Mouse (Mus musculus) adrenal gland, postnatal 10 days (tissue): ENCODE data around the gene Heca. TPM values are rescaled to one million over a fixed set of nuclear protein-coding genes. Genes with fewer than 3 reads are reported as not detected.
A peak's percentile ranks its signal among the peaks of the same experiment; 100 is the strongest.
"Not testable (repeated sequence)": the region's sequence is repeated elsewhere in the genome, so short reads cannot be mapped to it uniquely, and the experiment has no call there.

ENCODE experiments used
- DNase-seq: peaks from one replicate; pipeline ENCODE4 v3.0.0; 2021; ENCODE audit warnings: mixed read lengths
- total RNA-seq, 2 experiments: library from RNA; stranded (reverse); gene quantifications; 2 replicates each; pipeline ENCODE4 v1.2.3; 2021

Heca gene
- total RNA-seq, 2 experiments from 2014 or later = 31.8 to 35.7 TPM

DNA sequence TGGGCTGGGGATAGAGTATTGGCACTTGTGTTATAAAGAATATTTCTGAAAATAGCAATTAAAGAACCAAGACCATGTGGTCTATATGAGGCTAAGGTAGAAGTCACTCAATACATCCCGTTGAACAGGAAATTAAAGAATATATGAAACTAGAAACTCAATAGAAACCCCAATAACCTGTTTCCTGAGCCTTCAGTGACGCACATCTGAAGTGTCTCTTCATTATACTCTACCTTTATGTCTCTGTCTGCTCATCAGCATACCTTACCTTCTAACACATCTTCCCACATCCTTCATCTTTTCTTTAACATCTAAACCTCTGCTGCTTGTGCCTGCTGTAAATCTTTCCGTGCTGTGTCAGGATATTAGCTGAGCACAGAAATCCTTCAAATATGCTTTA is 67.8 kb downstream of the Heca start:
- DNase-seq = no peak

DNA sequence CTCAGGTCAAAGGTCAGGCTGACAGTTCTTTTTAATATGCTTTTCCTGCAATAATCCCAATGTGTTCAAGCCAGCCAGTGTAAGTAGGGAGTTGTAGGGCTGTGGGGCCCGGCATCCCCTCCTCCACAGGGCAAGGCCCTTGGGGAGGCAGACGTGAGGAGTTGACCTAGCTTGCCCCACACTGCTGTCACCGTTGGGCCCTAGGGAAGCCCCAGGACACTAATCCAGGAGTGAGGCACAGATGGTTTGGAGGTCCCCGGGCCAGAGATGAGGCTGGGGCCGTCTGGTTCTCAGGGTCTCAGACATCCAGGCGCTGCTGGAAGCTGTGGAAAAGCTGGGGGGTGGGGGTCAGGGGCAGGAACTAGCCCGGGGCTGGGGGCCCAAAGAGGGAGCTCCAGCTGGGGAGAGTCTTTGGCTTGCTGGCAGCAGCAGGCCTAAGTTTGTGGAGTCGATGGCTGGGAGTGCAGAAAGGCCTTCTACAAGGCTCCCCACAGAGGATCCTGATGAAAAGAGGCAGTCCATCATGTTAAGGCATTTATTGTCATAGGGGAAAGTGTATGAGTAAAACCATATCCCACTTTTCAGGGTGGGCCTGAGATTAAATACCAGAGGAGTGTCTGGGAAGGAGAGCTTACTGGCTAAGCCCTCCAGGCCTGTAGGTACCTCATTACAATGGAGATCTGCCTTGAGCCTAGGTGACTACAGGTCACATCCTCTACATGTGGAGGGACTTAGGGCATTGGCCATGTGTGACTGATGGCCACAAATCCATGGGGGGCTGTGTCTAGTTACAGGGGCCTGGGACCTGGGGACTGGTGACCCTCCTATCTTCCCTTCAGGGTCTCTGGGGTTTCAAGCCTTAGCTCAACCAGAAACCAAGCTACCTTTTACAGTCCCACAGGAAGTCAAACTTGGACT is 69.6 kb downstream of the Heca start:
- no peak for DNase-seq

- peak; percentile 75 for DNase-seq
These were observed 77.8 kb downstream of the Heca start for GRCm38 (mm10) chr10:17869822-17870662.

GRCm38 (mm10) chr10:17860701-17861480 is 87.0 kb downstream of the Heca start:
- DNase-seq = peak; percentile 16

GRCm38 (mm10) chr10:17857647-17858261 is 90.1 kb downstream of the Heca start:
- DNase-seq = no peak

GRCm38 (mm10) chr10:17844781-17845537 is 102.9 kb downstream of the Heca start:
- DNase-seq = no peak

GRCm38 (mm10) chr10:17842030-17842429 is 105.8 kb downstream of the Heca start:
- no peak for DNase-seq

DNA sequence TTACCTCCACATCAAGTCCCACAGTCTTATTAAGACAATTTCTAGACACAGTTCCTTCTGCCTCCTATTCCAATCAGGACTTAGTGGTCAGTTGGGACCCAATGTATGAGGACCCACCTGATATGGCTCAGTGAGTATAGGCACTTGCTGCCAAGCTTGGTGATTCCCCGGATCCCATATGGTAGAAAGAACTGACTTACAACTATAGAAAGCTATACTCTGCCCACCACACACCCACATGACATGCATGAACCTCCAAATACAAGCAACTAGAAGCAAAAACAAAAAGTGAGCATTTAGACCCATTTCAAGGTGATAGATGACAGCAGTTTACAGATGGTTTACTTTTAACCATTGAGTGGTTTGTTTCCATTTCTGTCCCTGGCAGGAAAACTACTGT is 111.6 kb downstream of the Heca start:
- DNase-seq = no peak

- no peak for DNase-seq
These were observed 112.8 kb downstream of the Heca start for GRCm38 (mm10) chr10:17835031-17835430.

- no peak for DNase-seq
These were observed 116.8 kb downstream of the Heca start for GRCm38 (mm10) chr10:17831041-17831440.

- DNase-seq = no peak
These were observed 118.7 kb downstream of the Heca start for GRCm38 (mm10) chr10:17829205-17829604.

DNA sequence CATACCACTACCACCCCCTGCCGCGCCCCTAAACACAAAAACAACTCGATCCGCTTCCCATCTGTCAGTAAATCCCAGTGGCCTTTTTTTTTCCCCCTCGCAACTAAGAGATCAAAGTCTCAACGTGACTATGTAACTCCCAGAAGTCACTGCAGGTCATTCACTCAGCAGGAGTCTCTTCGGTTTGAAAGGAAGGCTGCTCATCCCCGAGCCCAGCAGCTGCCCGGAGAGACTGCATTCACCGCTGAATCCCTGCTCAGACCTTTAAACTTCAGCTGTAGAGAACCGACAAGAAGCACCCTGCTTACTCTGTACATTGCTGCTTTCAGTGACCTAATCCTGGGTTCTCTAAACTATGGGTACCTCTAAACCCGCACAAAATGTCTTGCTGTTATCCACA is 120.5 kb downstream of the Heca start:
- no peak for DNase-seq

GRCm38 (mm10) chr10:17820422-17820821 is 127.4 kb downstream of the Heca start:
- DNase-seq = not testable (repeated sequence)

Other genes with a start within 250 kb of the Heca start
- 10 to 100 TPM; 61.3 to 67.6 TPM for gene Cited2, start 224.8 kb downstream of the Heca start, total RNA-seq
- 1 to 10 TPM; 2.9 to 9.9 TPM for gene Txlnb, start 151.8 kb downstream of the Heca start, total RNA-seq
- gene Abracl, start 75.2 kb upstream of the Heca start, total RNA-seq = 10 to 100 TPM; 31.0 to 40.1 TPM
- gene Reps1, start 107.8 kb upstream of the Heca start, total RNA-seq = 10 to 100 TPM; 32.3 to 39.3 TPM